8 mouse cellular contexts compared by ENCODE assay signal in genomic region chr11:100761547-100762045, GRCm38 (mm10). TPM values are rescaled to one million over a fixed set of nuclear protein-coding genes. Genes with fewer than 3 reads are reported as not detected.
A peak's percentile ranks its signal among the peaks of the same experiment; 100 is the strongest.
DNase-seq lines count a peak whose midpoint lies in the region; ATAC-seq and TF ChIP-seq lines count a peak whose summit lies in the region.

No protein-coding gene starts in this region.

- peak; percentile 54; the same call in 1 of the 2 replicates for ATAC-seq in forebrain, embryonic 12.5 days (ENCODE audit: low FRiP score)
- ATAC-seq in heart, postnatal 0 days (ENCODE audit: insufficient read depth, low read depth): peak; percentile 84
- peak; percentile 61 for ATAC-seq in liver, embryonic 15.5 days (ENCODE audit: insufficient read depth)
- ATAC-seq in neural tube, embryonic 12.5 days (ENCODE audit: low FRiP score, low read depth): peak; percentile 70
- peak; percentile 74; the same call in 1 of the 2 replicates for ATAC-seq in stomach, postnatal 0 days (ENCODE audit: low FRiP score, low TSS enrichment)

- peaks cover 45% of the 10 kb centered on the region for H3K4me1 ChIP-seq in E14TG2a.4 (replicated peaks; ENCODE audit: low read depth, low read length)
- H3K4me1 ChIP-seq in forebrain, embryonic 12.5 days: peaks cover 27% of the 10 kb centered on the region
- 0 out of 2 replicates have a peak, but pooled peaks cover 5% of the 10 kb centered on the region for H3K4me1 ChIP-seq in heart, postnatal 0 days (ENCODE audit: control insufficient read depth, insufficient read depth)
- peaks cover 26% of the 10 kb centered on the region for H3K4me1 ChIP-seq in liver, embryonic 15.5 days (replicated peaks)
- H3K4me1 ChIP-seq in neural tube, embryonic 12.5 days: peaks cover 14% of the 10 kb centered on the region
- H3K4me1 ChIP-seq in stomach, postnatal 0 days (replicated peaks; ENCODE audit: control insufficient read depth, insufficient read depth): 0 out of 2 replicates have a peak, but pooled peaks cover 6% of the 10 kb centered on the region

- H3K9me3 ChIP-seq in E14TG2a.4 (ENCODE audit: low read length): no peaks in the 10 kb centered on the region
- H3K9me3 ChIP-seq in forebrain, embryonic 12.5 days: no peaks in the 10 kb centered on the region
- no peaks in the 10 kb centered on the region for H3K9me3 ChIP-seq in heart, postnatal 0 days (replicated peaks; ENCODE audit: control insufficient read depth, low read length)
- H3K9me3 ChIP-seq in liver, embryonic 15.5 days (replicated peaks): no peaks in the 10 kb centered on the region
- no peaks in the 10 kb centered on the region for H3K9me3 ChIP-seq in neural tube, embryonic 12.5 days
- no peaks in the 10 kb centered on the region for H3K9me3 ChIP-seq in stomach, postnatal 0 days (ENCODE audit: control insufficient read depth, low read length)

- peaks cover 4% of the 10 kb centered on the region for H3K36me3 ChIP-seq in E14TG2a.4 (ENCODE audit: insufficient read depth, low read length)
- H3K36me3 ChIP-seq in forebrain, embryonic 12.5 days (replicated peaks): no peaks in the 10 kb centered on the region
- peaks cover 3% of the 10 kb centered on the region; the same call in 1 of the 2 replicates for H3K36me3 ChIP-seq in heart, postnatal 0 days (replicated peaks; ENCODE audit: control insufficient read depth, insufficient read depth, low read length)
- H3K36me3 ChIP-seq in liver, embryonic 15.5 days (replicated peaks): no peaks in the 10 kb centered on the region
- no peaks in the 10 kb centered on the region; the same call in 1 of the 2 replicates for H3K36me3 ChIP-seq in neural tube, embryonic 12.5 days
- no peaks in the 10 kb centered on the region for H3K36me3 ChIP-seq in stomach, postnatal 0 days (ENCODE audit: control insufficient read depth, insufficient read depth, low read length)

- WGBS in forebrain, embryonic 12.5 days: under 1% methylated on average over 27 of the region's 27 CpGs
- under 1% methylated on average over 26 of the region's 27 CpGs for WGBS in heart, postnatal 0 days
- under 1% methylated on average over 27 of the region's 27 CpGs for WGBS in liver, embryonic 15.5 days (ENCODE audit: insufficient replicate concordance)
- WGBS in neural tube, embryonic 12.5 days: under 1% methylated on average over 27 of the region's 27 CpGs
- under 1% methylated on average over 27 of the region's 27 CpGs for WGBS in stomach, postnatal 0 days

- peaks cover 57% of the 10 kb centered on the region for H3K27me3 ChIP-seq in E14TG2a.4 (ENCODE audit: insufficient read depth, low read length)
- peaks cover 48% of the 10 kb centered on the region for H3K27me3 ChIP-seq in forebrain, embryonic 12.5 days
- peaks cover 38% of the 10 kb centered on the region for H3K27me3 ChIP-seq in heart, postnatal 0 days (ENCODE audit: control insufficient read depth, insufficient read depth, low read length)
- H3K27me3 ChIP-seq in liver, embryonic 15.5 days: peaks cover 66% of the 10 kb centered on the region
- H3K27me3 ChIP-seq in neural tube, embryonic 12.5 days (replicated peaks): peaks cover 35% of the 10 kb centered on the region
- H3K27me3 ChIP-seq in stomach, postnatal 0 days (ENCODE audit: control insufficient read depth, insufficient read depth, low read length): peaks cover 4% of the 10 kb centered on the region; the same call in 1 of the 2 replicates

- H3K27ac ChIP-seq in forebrain, embryonic 12.5 days: no peak overlapping the region
- no peak overlapping the region for H3K27ac ChIP-seq in heart, postnatal 0 days (ENCODE audit: low read depth)
- no peak overlapping the region for H3K27ac ChIP-seq in liver, embryonic 15.5 days (replicated peaks)
- H3K27ac ChIP-seq in neural tube, embryonic 12.5 days: no peak overlapping the region
- no peak overlapping the region for H3K27ac ChIP-seq in stomach, postnatal 0 days (replicated peaks)

- peak overlapping the region; percentile 73 for H3K4me3 ChIP-seq in E14TG2a.4 (replicated peaks; ENCODE audit: low read length)
- peak overlapping the region; percentile 43 for H3K4me3 ChIP-seq in forebrain, embryonic 12.5 days (replicated peaks)
- peak overlapping the region; percentile 44 for H3K4me3 ChIP-seq in heart, postnatal 0 days (ENCODE audit: low read depth, low read length)
- peak overlapping the region; percentile 53 for H3K4me3 ChIP-seq in liver, embryonic 15.5 days (replicated peaks)
- H3K4me3 ChIP-seq in neural tube, embryonic 12.5 days: peak overlapping the region; percentile 38
- peak overlapping the region; percentile 44 for H3K4me3 ChIP-seq in stomach, postnatal 0 days (ENCODE audit: low read depth, low read length)

- peak; percentile 59 for TF ChIP-seq CTCF in E14TG2a.4 (conservative IDR thresholded peaks at IDR 0.05; ENCODE audit: low read length)
- TF ChIP-seq CTCF in heart, postnatal 0 days (IDR thresholded peaks at IDR 0.05; ENCODE audit: low read depth): peak; percentile 71
- TF ChIP-seq CTCF in stomach, postnatal 0 days (IDR thresholded peaks at IDR 0.05; ENCODE audit: low read depth): peak; percentile 74

- peak overlapping the region; percentile 52 for H3K9ac ChIP-seq in forebrain, embryonic 12.5 days
- no peak overlapping the region for H3K9ac ChIP-seq in heart, postnatal 0 days (replicated peaks; ENCODE audit: low read depth, low read length)
- H3K9ac ChIP-seq in liver, embryonic 15.5 days: no peak overlapping the region; the same call in 1 of the 2 replicates
- peak overlapping the region; percentile 53; the same call in 1 of the 2 replicates for H3K9ac ChIP-seq in neural tube, embryonic 12.5 days
- H3K9ac ChIP-seq in stomach, postnatal 0 days (ENCODE audit: low read length): peak overlapping the region; percentile 50; the same call in 1 of the 2 replicates

- TF ChIP-seq EP300 in heart, postnatal 0 days (IDR thresholded peaks at IDR 0.05; ENCODE audit: low read depth): no peak
- TF ChIP-seq EP300 in stomach, postnatal 0 days (optimal IDR thresholded peaks at IDR 0.05): no peak

- peak overlapping the region; percentile 75 for H3K4me2 ChIP-seq in forebrain, embryonic 12.5 days
- peak overlapping the region; percentile 65 for H3K4me2 ChIP-seq in heart, postnatal 0 days (ENCODE audit: low read depth, low read length)
- peak overlapping the region; percentile 81 for H3K4me2 ChIP-seq in liver, embryonic 15.5 days
- peak overlapping the region; percentile 73 for H3K4me2 ChIP-seq in neural tube, embryonic 12.5 days (replicated peaks)
- H3K4me2 ChIP-seq in stomach, postnatal 0 days (replicated peaks; ENCODE audit: low read depth): peak overlapping the region; percentile 62

- peak; percentile 64 for DNase-seq in c-Kit-positive CD71-positive TER-119-positive erythroid progenitor cells, embryonic 14.5 days (ENCODE audit: low spot score)
- peak; percentile 75 for DNase-seq in heart, postnatal 0 days (ENCODE audit: low spot score)
- DNase-seq in kidney, postnatal 36 days: peak; percentile 80 to 91
- peak; percentile 90 for DNase-seq in stomach, postnatal 0 days (ENCODE audit: low spot score)

RNA-seq across cellular contexts. Expression of gene Hcrt, which starts 1.1 kb away (rescaled TPM):
- polyA plus RNA-seq in forebrain, embryonic 12.5 days (2016; fragmentation: Nextera tagmentation; extraction: Ambion mirVana): 0.36 TPM in 1 of 2 replicates, not detected in the other
- total RNA-seq in heart, postnatal 0 days (2014; rRNA removed; ENCODE audit: low replicate concordance): not detected in 2 replicates
- polyA plus RNA-seq in heart, postnatal 0 days (2015; fragmentation: Nextera tagmentation; extraction: Ambion mirVana): not detected in 2 replicates
- polyA plus RNA-seq in liver, embryonic 15.5 days (2015; fragmentation: Nextera tagmentation; extraction: Ambion mirVana): not detected in 2 replicates
- 0.38 TPM in 1 of 2 replicates, not detected in the other for polyA plus RNA-seq in neural tube, embryonic 12.5 days (2016; fragmentation: Nextera tagmentation; extraction: Ambion mirVana)
- not detected in 2 replicates for polyA plus RNA-seq in stomach, postnatal 0 days (2015; fragmentation: Nextera tagmentation; extraction: Ambion mirVana)

RNA-seq across cellular contexts. Expression of gene Kcnh4, which starts 1.9 kb away (rescaled TPM):
- polyA plus RNA-seq in forebrain, embryonic 12.5 days (2016; fragmentation: Nextera tagmentation; extraction: Ambion mirVana): 4.4 and 4.7 TPM in 2 replicates
- total RNA-seq in heart, postnatal 0 days (2014; rRNA removed; ENCODE audit: low replicate concordance): not detected in 2 replicates
- not detected in 2 replicates for polyA plus RNA-seq in heart, postnatal 0 days (2015; fragmentation: Nextera tagmentation; extraction: Ambion mirVana)
- not detected in 2 replicates for polyA plus RNA-seq in liver, embryonic 15.5 days (2015; fragmentation: Nextera tagmentation; extraction: Ambion mirVana)
- polyA plus RNA-seq in neural tube, embryonic 12.5 days (2016; fragmentation: Nextera tagmentation; extraction: Ambion mirVana): 4.4 and 4.5 TPM in 2 replicates
- 0.06 TPM in 2 replicates for polyA plus RNA-seq in stomach, postnatal 0 days (2015; fragmentation: Nextera tagmentation; extraction: Ambion mirVana)

RNA-seq across cellular contexts. Expression of gene Ghdc, which starts 9.2 kb away (rescaled TPM):
- polyA plus RNA-seq in forebrain, embryonic 12.5 days (2016; fragmentation: Nextera tagmentation; extraction: Ambion mirVana): 3.1 and 3.3 TPM in 2 replicates
- total RNA-seq in heart, postnatal 0 days (2014; rRNA removed; ENCODE audit: low replicate concordance): 8.2 and 13.0 TPM in 2 replicates
- 6.8 and 7.0 TPM in 2 replicates for polyA plus RNA-seq in heart, postnatal 0 days (2015; fragmentation: Nextera tagmentation; extraction: Ambion mirVana)
- polyA plus RNA-seq in liver, embryonic 15.5 days (2015; fragmentation: Nextera tagmentation; extraction: Ambion mirVana): 1.5 and 1.9 TPM in 2 replicates
- polyA plus RNA-seq in neural tube, embryonic 12.5 days (2016; fragmentation: Nextera tagmentation; extraction: Ambion mirVana): 3.3 and 4.4 TPM in 2 replicates
- 3.6 and 3.9 TPM in 2 replicates for polyA plus RNA-seq in stomach, postnatal 0 days (2015; fragmentation: Nextera tagmentation; extraction: Ambion mirVana)

RNA-seq across cellular contexts. Expression of gene Rab5c, which starts 23.6 kb away (rescaled TPM):
- 18.2 and 25.2 TPM in 2 replicates for polyA plus RNA-seq in forebrain, embryonic 12.5 days (2016; fragmentation: Nextera tagmentation; extraction: Ambion mirVana)
- 99.1 and 117 TPM in 2 replicates for total RNA-seq in heart, postnatal 0 days (2014; rRNA removed; ENCODE audit: low replicate concordance)
- 11.0 and 12.0 TPM in 2 replicates for polyA plus RNA-seq in heart, postnatal 0 days (2015; fragmentation: Nextera tagmentation; extraction: Ambion mirVana)
- 19.2 and 20.2 TPM in 2 replicates for polyA plus RNA-seq in liver, embryonic 15.5 days (2015; fragmentation: Nextera tagmentation; extraction: Ambion mirVana)
- 23.7 and 33.1 TPM in 2 replicates for polyA plus RNA-seq in neural tube, embryonic 12.5 days (2016; fragmentation: Nextera tagmentation; extraction: Ambion mirVana)
- polyA plus RNA-seq in stomach, postnatal 0 days (2015; fragmentation: Nextera tagmentation; extraction: Ambion mirVana): 18.4 and 22.0 TPM in 2 replicates

RNA-seq across cellular contexts. Expression of gene Hspb9, which starts 47.9 kb away (rescaled TPM):
- polyA plus RNA-seq in forebrain, embryonic 12.5 days (2016; fragmentation: Nextera tagmentation; extraction: Ambion mirVana): 0.52 TPM in 1 of 2 replicates, not detected in the other
- not detected in 2 replicates for total RNA-seq in heart, postnatal 0 days (2014; rRNA removed; ENCODE audit: low replicate concordance)
- polyA plus RNA-seq in heart, postnatal 0 days (2015; fragmentation: Nextera tagmentation; extraction: Ambion mirVana): 0.22 TPM in 1 of 2 replicates, not detected in the other
- 0.24 TPM in 1 of 2 replicates, not detected in the other for polyA plus RNA-seq in liver, embryonic 15.5 days (2015; fragmentation: Nextera tagmentation; extraction: Ambion mirVana)
- 0.59 TPM in 1 of 2 replicates, not detected in the other for polyA plus RNA-seq in neural tube, embryonic 12.5 days (2016; fragmentation: Nextera tagmentation; extraction: Ambion mirVana)
- polyA plus RNA-seq in stomach, postnatal 0 days (2015; fragmentation: Nextera tagmentation; extraction: Ambion mirVana): 0.13 and 0.22 TPM in 2 replicates

Comparison
In these comparisons a context has a peak if more than half of its experiments do, and no peak if none do; other contexts are left out.
1. H3K9ac ChIP-seq: peak in forebrain, embryonic 12.5 days (single experiment), neural tube, embryonic 12.5 days (single experiment) and stomach, postnatal 0 days (single experiment); none in heart, postnatal 0 days (single experiment) and liver, embryonic 15.5 days (single experiment).
2. Peak in every context shown above with its lines, with median percentiles within 50 percentile points of each other: H3K4me3 ChIP-seq, CTCF ChIP-seq, DNase-seq, ATAC-seq and H3K4me2 ChIP-seq.